Mouse (Mus musculus): ENCODE measurements around the gene Hoxd8. TPM values are rescaled to one million over a fixed set of nuclear protein-coding genes. Genes with fewer than 3 reads are reported as not detected.

Hoxd8 gene
- polyA plus RNA-seq, 1 experiment from 2014 or later = 0.04 TPM

DNA sequence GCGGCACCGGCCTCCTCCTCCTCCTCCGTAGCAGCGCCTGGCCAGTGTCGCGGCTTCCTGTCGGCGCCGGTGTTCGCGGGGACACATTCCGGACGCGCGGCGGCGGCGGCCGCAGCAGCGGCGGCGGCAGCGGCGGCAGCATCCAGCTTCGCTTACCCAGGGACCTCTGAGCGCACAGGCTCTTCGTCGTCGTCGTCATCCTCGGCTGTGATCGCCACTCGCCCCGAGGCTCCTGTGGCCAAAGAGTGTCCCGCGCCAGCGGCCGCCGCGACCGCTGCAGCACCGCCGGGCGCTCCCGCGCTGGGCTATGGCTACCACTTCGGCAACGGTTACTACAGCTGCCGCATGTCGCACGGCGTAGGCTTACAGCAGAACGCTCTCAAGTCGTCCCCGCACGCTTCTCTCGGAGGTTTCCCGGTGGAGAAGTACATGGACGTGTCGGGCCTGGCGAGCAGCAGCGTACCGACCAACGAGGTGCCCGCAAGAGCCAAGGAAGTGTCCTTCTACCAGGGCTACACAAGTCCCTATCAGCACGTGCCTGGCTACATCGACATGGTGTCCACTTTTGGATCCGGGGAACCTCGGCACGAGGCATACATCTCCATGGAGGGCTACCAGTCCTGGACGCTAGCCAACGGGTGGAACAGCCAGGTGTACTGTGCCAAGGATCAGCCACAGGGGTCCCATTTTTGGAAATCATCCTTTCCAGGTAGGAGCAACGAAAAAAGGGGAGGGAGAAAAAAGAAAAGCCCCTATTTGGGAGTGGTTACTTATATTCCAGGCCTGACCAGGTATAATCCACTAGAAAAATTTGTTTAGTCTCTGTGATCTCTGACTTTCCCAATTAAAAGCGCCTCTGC lies 35.8 kb upstream of the Hoxd8 start:
- no peak for ATAC-seq (ENCODE audit: low read depth)
- H3K9ac ChIP-seq (ENCODE audit: low read depth, low read length) = no peak overlapping the region
- H3K4me1 ChIP-seq (ENCODE audit: control insufficient read depth, low read depth, low read length) = no peaks in the 10 kb centered on the region
- H3K9me3 ChIP-seq (replicated peaks; ENCODE audit: control insufficient read depth, low read length) = no peaks in the 10 kb centered on the region
- peaks cover 95% of the 10 kb centered on the region for H3K27me3 ChIP-seq (ENCODE audit: control insufficient read depth, insufficient read depth, low read depth, low read length)
- WGBS (ENCODE audit: insufficient replicate concordance) = under 1% methylated on average over 50 of the region's 74 CpGs
- no peaks in the 10 kb centered on the region for H3K36me3 ChIP-seq (ENCODE audit: control insufficient read depth, insufficient read depth)
- peak overlapping the region; percentile 36 for H3K4me3 ChIP-seq (ENCODE audit: low read depth, low read length)
- H3K4me2 ChIP-seq (ENCODE audit: low read depth, low read length) = peak overlapping the region; percentile 55
- no peak overlapping the region for H3K27ac ChIP-seq (ENCODE audit: low read length)

DNA sequence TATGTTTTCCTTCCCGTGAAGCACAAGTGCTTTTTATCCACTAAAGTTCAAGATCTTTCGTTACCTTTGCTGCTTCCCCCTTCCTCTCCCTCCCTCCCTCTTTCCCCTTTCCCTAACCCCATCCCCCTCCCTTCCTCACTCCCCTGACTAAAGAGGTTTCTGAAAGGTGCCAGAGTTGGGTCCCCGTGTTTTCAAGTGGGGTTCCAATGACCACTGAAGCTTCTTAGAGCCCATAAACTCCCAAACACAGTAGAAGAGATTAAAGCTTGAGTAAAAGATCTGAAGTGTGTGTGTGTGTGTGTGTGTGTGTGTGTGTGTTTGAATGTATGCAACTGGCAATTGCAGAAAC lies 35.2 kb upstream of the Hoxd8 start:
- H3K4me3 ChIP-seq (ENCODE audit: low read depth, low read length) = no peak overlapping the region
- no peak for ATAC-seq (ENCODE audit: low read depth)
- no peaks in the 10 kb centered on the region for H3K4me1 ChIP-seq (ENCODE audit: control insufficient read depth, low read depth, low read length)
- no peaks in the 10 kb centered on the region for H3K9me3 ChIP-seq (replicated peaks; ENCODE audit: control insufficient read depth, low read length)
- H3K9ac ChIP-seq (ENCODE audit: low read depth, low read length) = no peak overlapping the region
- H3K27me3 ChIP-seq (ENCODE audit: control insufficient read depth, insufficient read depth, low read depth, low read length) = peaks cover 95% of the 10 kb centered on the region
- H3K4me2 ChIP-seq (ENCODE audit: low read depth, low read length) = no peak overlapping the region
- no peak overlapping the region for H3K27ac ChIP-seq (ENCODE audit: low read length)
- 2% methylated on average over 3 of the region's 3 CpGs for WGBS (ENCODE audit: insufficient replicate concordance)
- no peaks in the 10 kb centered on the region for H3K36me3 ChIP-seq (ENCODE audit: control insufficient read depth, insufficient read depth)

DNA sequence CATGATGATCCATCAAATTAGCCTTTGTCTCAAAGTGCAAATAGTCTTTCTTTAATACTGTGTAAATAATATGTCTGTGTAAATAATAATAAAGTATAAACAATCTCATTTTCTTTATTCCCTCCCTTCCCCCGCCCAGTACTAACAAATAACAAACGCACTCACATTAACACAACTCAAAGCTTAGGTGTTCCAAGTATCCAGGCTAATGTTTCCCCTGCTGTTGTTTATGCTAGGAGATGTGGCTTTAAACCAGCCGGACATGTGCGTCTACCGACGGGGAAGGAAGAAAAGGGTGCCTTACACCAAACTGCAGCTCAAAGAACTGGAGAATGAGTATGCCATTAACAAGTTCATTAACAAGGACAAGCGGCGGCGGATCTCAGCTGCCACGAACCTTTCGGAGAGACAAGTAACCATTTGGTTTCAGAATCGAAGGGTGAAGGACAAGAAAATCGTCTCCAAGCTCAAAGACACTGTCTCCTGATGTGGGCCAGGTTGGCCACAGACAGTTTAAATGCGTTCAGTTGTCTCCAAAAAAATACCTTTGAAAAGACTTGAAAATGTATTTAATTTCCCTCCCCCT lies 34.7 kb upstream of the Hoxd8 start:
- under 1% methylated on average over 14 of the region's 14 CpGs for WGBS (ENCODE audit: insufficient replicate concordance)
- ATAC-seq (ENCODE audit: low read depth) = no peak

DNA sequence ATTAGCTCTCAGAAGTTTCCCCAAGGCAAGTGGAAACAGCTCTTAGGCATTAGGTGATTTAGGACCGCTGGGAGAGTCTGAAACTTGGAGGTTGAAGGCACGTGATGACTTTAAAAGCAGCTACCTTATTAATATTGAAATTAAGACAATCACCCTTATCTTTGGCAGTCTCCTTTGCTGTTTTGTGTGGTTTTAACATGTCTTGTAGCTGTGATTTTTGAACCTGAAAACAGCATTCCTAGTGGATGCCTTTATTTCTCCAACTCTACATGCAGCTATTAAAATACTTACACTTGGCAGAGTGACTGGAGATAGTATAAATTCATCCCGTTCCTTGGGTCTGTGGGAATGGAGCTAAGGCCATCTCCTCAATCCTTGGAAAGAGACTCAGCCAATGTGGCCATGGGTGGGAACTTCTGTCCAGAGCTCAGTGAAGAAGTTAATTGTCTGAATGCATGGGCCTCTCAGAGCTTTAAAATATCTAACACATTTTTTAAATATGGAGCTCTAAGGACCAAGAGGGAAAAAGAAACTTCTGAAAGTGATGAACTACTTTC lies 33.7 kb upstream of the Hoxd8 start:
- Histone ChIP-seq H3K9me3 (replicated peaks; ENCODE audit: control insufficient read depth, low read length) (no peaks in the 10 kb centered on the region), H3K27ac (ENCODE audit: low read length) (no peak overlapping the region), H3K4me3 (ENCODE audit: low read depth, low read length) (no peak overlapping the region), H3K36me3 (ENCODE audit: control insufficient read depth, insufficient read depth) (no peaks in the 10 kb centered on the region), H3K4me2 (ENCODE audit: low read depth, low read length) (no peak overlapping the region), H3K4me1 (ENCODE audit: control insufficient read depth, low read depth, low read length) (no peaks in the 10 kb centered on the region), H3K27me3 (ENCODE audit: control insufficient read depth, insufficient read depth, low read depth, low read length) (peaks cover 96% of the 10 kb centered on the region), H3K9ac (ENCODE audit: low read depth, low read length) (no peak overlapping the region)
- ATAC-seq (ENCODE audit: low read depth) = no peak
- WGBS (ENCODE audit: insufficient replicate concordance) = 5% methylated on average over 3 of the region's 3 CpGs

More for the DNA sequence above, 34.7 kb upstream of the Hoxd8 start:
- no peaks in the 10 kb centered on the region for H3K36me3 ChIP-seq (ENCODE audit: control insufficient read depth, insufficient read depth)
- no peak overlapping the region for H3K27ac ChIP-seq (ENCODE audit: low read length)
- no peak overlapping the region for H3K4me2 ChIP-seq (ENCODE audit: low read depth, low read length)
- no peak overlapping the region for H3K4me3 ChIP-seq (ENCODE audit: low read depth, low read length)
- no peak overlapping the region for H3K9ac ChIP-seq (ENCODE audit: low read depth, low read length)
- no peaks in the 10 kb centered on the region for H3K9me3 ChIP-seq (replicated peaks; ENCODE audit: control insufficient read depth, low read length)
- peaks cover 95% of the 10 kb centered on the region for H3K27me3 ChIP-seq (ENCODE audit: control insufficient read depth, insufficient read depth, low read depth, low read length)
- H3K4me1 ChIP-seq (ENCODE audit: control insufficient read depth, low read depth, low read length) = no peaks in the 10 kb centered on the region

DNA sequence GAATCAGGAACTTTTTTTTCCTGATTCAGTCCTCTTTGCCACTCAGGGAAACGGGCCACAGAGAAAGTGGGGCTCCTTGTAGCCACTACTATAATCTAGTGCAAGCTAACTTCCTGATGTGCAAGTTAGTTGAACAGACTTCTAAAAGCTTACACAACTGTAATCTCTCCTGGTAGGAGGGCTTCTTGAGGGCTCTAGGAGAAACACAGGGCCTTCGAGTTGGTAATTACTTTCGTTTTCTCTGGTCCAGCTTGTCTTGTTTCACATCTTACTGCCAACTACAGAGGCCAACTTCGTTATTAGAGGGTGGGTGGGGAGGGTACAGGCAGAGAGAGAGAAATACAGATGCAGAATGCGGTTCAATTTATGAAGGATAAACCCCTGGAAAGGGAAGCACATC lies 32.6 kb upstream of the Hoxd8 start:
- Histone ChIP-seq H3K4me1 (ENCODE audit: control insufficient read depth, low read depth, low read length) (no peaks in the 10 kb centered on the region), H3K4me3 (ENCODE audit: low read depth, low read length) (no peak overlapping the region), H3K9ac (ENCODE audit: low read depth, low read length) (no peak overlapping the region), H3K9me3 (replicated peaks; ENCODE audit: control insufficient read depth, low read length) (no peaks in the 10 kb centered on the region), H3K27ac (ENCODE audit: low read length) (no peak overlapping the region), H3K36me3 (ENCODE audit: control insufficient read depth, insufficient read depth) (no peaks in the 10 kb centered on the region), H3K4me2 (ENCODE audit: low read depth, low read length) (0 out of 2 replicates have a peak overlapping the region, but pooled peaks have one; percentile 11), H3K27me3 (ENCODE audit: control insufficient read depth, insufficient read depth, low read depth, low read length) (peaks cover 98% of the 10 kb centered on the region)
- no peak for ATAC-seq (ENCODE audit: low read depth)
- 8% methylated on average over 5 of the region's 5 CpGs for WGBS (ENCODE audit: insufficient replicate concordance)

DNA sequence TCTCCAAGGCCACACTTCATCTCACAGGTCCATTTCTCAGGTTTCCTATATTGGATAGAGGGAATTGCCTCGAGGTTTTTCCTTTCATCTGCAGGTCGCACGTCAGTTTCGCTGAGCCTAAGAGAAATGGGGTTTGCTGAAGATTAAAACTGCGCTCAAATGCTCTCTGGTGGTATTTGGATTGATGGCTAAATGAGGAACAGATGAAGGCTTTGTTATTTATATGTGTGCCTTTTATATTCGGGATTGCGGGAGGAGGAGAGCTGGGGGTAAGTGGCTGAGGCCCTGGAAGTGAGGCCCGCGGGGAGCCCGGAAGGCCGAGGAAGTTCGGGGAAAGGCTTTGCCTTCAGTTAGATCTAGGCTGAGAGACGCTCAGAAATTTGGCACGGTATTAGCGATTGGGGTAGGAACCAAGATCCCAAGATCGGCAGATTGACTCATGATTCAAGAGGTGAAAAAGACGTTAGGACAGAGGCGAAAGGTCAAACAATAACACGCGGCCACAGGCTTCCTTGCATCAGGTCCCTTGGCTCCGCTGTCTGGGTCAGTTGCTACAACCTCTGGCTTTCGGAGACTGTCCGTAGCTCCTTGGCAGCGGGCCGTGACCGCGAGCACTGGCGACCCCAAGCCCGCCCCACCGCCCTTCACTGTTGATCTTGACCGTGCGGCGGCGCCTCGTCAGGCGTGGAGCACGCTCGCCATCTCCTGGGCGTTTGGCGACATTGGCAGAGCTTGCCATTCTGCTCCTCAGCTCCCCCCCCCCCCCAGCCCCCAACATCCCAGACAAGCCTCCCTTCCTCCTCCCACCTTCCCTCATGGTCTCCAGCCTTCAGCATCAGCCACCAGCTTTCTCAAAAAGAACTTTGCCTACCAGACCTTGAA lies 31.7 kb upstream of the Hoxd8 start:
- no peak overlapping the region for H3K27ac ChIP-seq (ENCODE audit: low read length)
- H3K9ac ChIP-seq (ENCODE audit: low read depth, low read length) = no peak overlapping the region
- no peaks in the 10 kb centered on the region for H3K36me3 ChIP-seq (ENCODE audit: control insufficient read depth, insufficient read depth)
- peak overlapping the region; percentile 40 for H3K4me2 ChIP-seq (ENCODE audit: low read depth, low read length)
- H3K9me3 ChIP-seq (replicated peaks; ENCODE audit: control insufficient read depth, low read length) = no peaks in the 10 kb centered on the region
- ATAC-seq (ENCODE audit: low read depth) = no peak
- H3K4me3 ChIP-seq (ENCODE audit: low read depth, low read length) = peak overlapping the region; percentile 24
- H3K27me3 ChIP-seq (ENCODE audit: control insufficient read depth, insufficient read depth, low read depth, low read length) = peaks cover 97% of the 10 kb centered on the region
- 2% methylated on average over 40 of the region's 40 CpGs for WGBS (ENCODE audit: insufficient replicate concordance)
- H3K4me1 ChIP-seq (ENCODE audit: control insufficient read depth, low read depth, low read length) = no peaks in the 10 kb centered on the region

DNA sequence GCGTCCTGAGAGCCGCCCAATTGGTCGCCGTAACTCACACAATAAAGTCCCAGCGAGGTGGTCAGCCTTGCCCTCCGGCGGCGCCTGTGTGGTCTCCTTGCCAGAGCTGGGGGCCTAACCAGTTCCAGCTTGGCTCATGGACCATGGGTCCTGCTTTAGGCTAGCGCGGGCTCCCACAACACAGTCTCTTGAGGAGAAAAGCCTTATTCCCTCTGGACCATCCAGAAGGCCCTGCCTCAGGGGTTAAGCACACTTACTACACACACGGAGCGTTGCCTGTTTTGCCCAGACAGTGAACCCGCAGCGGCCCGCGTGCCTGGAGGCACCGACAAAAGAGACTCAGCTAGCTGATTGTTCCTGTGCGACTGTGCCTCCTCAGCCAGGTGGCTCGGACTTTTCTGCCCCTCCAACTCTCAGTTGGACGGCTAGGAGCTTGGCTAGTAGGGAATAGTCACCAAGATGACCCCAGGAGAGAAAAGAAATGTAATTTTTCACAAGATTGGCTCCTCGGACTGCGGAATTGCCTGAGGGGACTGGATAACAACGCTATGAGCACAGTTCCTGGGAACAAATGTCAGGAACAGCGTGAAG lies 30.5 kb upstream of the Hoxd8 start:
- WGBS (ENCODE audit: insufficient replicate concordance) = 2% methylated on average over 24 of the region's 24 CpGs
- Histone ChIP-seq H3K36me3 (ENCODE audit: control insufficient read depth, insufficient read depth) (no peaks in the 10 kb centered on the region), H3K27me3 (ENCODE audit: control insufficient read depth, insufficient read depth, low read depth, low read length) (peaks cover 95% of the 10 kb centered on the region), H3K27ac (ENCODE audit: low read length) (no peak overlapping the region), H3K4me2 (ENCODE audit: low read depth, low read length) (no peak overlapping the region), H3K9ac (ENCODE audit: low read depth, low read length) (no peak overlapping the region), H3K9me3 (replicated peaks; ENCODE audit: control insufficient read depth, low read length) (no peaks in the 10 kb centered on the region), H3K4me3 (ENCODE audit: low read depth, low read length) (no peak overlapping the region), H3K4me1 (ENCODE audit: control insufficient read depth, low read depth, low read length) (no peaks in the 10 kb centered on the region)
- ATAC-seq (ENCODE audit: low read depth) = no peak

DNA sequence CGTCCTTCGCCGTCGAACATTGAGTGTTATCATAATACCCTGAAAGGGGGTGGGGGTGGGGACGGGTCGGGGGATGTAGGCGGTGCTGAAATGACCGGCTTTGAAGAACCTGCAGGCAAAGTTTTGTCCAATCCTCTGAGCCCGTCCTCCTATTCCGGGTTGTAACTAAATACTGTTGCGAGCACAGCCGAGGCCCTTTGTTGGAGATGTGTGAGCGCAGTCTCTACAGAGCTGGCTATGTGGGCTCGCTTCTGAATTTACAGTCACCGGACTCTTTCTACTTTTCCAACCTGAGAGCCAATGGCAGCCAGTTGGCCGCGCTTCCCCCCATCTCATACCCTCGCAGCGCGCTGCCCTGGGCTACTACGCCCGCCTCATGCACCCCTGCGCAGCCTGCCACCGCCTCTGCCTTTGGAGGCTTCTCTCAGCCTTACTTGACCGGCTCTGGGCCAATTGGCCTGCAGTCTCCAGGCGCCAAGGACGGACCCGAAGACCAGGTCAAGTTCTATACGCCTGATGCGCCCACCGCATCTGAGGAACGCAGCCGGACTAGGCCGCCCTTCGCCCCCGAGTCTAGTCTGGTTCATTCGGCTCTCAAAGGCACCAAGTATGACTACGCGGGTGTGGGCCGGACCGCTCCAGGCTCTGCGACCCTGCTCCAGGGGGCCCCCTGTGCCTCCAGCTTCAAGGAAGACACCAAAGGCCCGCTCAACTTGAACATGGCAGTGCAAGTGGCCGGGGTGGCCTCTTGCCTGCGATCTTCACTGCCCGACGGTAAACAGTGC lies 29.3 kb upstream of the Hoxd8 start, which contains the start of gene Hoxd12:
TSS of gene Hoxd12 (plus strand) at position 133 of the 785 bp plus-strand sequence.
- Histone ChIP-seq H3K36me3 (ENCODE audit: control insufficient read depth, insufficient read depth) (no peaks in the 10 kb centered on the region), H3K27ac (ENCODE audit: low read length) (no peak within 1 kb of the TSS), H3K4me1 (ENCODE audit: control insufficient read depth, low read depth, low read length) (no peaks in the 10 kb centered on the region), H3K27me3 (ENCODE audit: control insufficient read depth, insufficient read depth, low read depth, low read length) (peaks cover 95% of the 10 kb centered on the region), H3K9ac (ENCODE audit: low read depth, low read length) (no peak within 1 kb of the TSS), H3K4me2 (ENCODE audit: low read depth, low read length) (no peak within 1 kb of the TSS), H3K9me3 (replicated peaks; ENCODE audit: control insufficient read depth, low read length) (no peaks in the 10 kb centered on the region), H3K4me3 (ENCODE audit: low read depth, low read length) (no peak within 1 kb of the TSS)
- no peak for ATAC-seq (ENCODE audit: low read depth)
- 3% methylated on average over 47 of the region's 47 CpGs for WGBS (ENCODE audit: insufficient replicate concordance)

All from liver, embryonic 16.5 days (tissue).